Mouse (Mus musculus): ENCODE data around the gene Slc18b1. TPM values are rescaled to one million over a fixed set of nuclear protein-coding genes. Genes with fewer than 3 reads are reported as not detected.

Gene Slc18b1
- total RNA-seq, 2 experiments from 2014 or later: not detected

DNA sequence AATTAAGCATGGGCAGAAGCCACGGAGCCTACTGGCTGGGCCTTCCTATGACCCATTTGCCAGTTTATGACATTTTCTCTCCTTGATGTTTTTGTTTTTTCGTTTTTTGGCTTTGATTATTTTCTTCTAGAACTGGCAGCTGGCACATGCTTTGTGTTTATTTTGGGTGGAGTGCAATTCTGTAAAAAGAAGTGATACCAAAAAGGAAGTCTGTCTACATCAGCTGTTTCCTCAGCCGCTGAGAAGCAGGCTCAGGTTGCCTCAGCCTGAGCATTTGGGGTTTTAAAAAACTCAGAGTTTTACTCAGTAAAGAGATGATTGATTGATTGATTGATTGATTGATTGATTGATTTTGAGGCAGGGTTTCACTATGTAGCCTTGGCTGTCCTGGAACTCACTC lies 6.1 kb downstream of the Slc18b1 start:
- ATAC-seq (replicated peaks; ENCODE audit: low FRiP score, poor library complexity, severe bottlenecking): no peak

GRCm38 (mm10) chr10:23804665-23805064 lies 7.9 kb downstream of the Slc18b1 start:
- no peak for ATAC-seq (replicated peaks; ENCODE audit: low FRiP score, poor library complexity, severe bottlenecking)

DNA sequence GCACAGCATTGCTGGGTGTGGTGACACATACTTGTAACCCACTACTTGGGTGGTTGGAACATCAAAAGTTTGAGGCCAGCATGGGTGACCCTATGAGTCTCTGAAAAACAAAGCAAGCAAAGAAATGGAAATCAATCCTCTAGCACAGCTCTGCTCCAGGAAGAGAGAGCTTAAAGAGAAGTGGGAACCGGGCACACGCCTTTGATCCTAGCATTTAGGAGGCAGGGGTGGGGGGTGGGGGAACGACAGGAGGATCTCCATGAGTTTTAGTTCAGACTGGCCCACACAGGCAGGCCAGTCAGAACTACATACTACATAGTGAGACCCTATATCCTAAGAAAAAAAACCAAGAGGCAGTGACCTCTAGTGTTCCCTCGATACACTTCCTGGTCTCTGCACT lies 9.4 kb downstream of the Slc18b1 start:
- no peak for ATAC-seq (replicated peaks; ENCODE audit: low FRiP score, poor library complexity, severe bottlenecking)

- peak; percentile 79 for ATAC-seq (replicated peaks; ENCODE audit: low FRiP score, poor library complexity, severe bottlenecking)
Measured at GRCm38 (mm10) chr10:23811635-23812437, 15.1 kb downstream of the Slc18b1 start.

GRCm38 (mm10) chr10:23812438-23812759 lies 15.6 kb downstream of the Slc18b1 start:
- no peak for ATAC-seq (replicated peaks; ENCODE audit: low FRiP score, poor library complexity, severe bottlenecking)

GRCm38 (mm10) chr10:23812852-23813766 lies 16.3 kb downstream of the Slc18b1 start:
- ATAC-seq (replicated peaks; ENCODE audit: low FRiP score, poor library complexity, severe bottlenecking): no peak

- no peak; the same call in 1 of the 2 replicates for ATAC-seq (replicated peaks; ENCODE audit: low FRiP score, poor library complexity, severe bottlenecking)
Measured at GRCm38 (mm10) chr10:23815168-23815567, 18.4 kb downstream of the Slc18b1 start.

GRCm38 (mm10) chr10:23816241-23816640 lies 19.5 kb downstream of the Slc18b1 start:
- no peak for ATAC-seq (replicated peaks; ENCODE audit: low FRiP score, poor library complexity, severe bottlenecking)

DNA sequence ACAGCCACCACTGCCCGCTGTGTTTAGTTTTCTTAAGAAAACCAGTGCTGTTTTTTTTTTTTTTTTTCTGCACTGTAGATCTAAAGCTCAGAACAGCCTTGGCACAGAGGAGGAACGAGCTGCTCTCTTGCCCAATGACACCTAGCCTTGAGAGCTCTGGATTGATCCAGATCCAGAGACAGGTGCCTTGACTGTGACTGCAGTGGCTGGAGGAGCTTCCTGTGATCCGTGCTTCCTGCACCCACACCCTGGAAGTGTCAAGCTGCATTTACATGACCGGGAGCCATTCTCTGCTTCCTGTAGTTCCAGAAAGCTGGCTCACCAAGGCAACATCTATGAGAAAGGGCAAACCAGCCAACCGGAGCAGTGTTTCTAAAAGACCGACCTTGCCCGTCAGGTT lies 29.7 kb downstream of the Slc18b1 start:
- no peak for ATAC-seq (replicated peaks; ENCODE audit: low FRiP score, poor library complexity, severe bottlenecking)

- no peak for ATAC-seq (replicated peaks; ENCODE audit: low FRiP score, poor library complexity, severe bottlenecking)
Measured at GRCm38 (mm10) chr10:23836003-23836964, 39.5 kb downstream of the Slc18b1 start.

DNA sequence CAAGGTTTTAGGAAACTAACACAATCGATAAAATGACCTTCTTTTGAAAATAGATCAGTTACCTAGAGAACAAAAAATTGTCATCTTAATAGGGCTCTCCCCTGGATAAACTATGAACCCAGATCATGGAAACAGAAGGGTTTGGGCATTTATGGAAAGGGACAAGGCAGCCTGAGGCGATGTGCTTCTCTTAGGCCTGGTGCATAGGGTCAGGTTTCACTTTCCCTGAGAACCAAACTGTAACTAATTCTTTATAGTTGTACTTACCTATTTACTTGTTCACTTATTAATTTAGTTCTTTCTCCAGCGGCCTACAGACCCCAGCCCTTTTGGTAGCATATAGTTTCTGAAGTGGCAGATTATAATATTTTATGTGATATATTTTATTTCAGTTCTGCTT lies 40.3 kb downstream of the Slc18b1 start:
- ATAC-seq (replicated peaks; ENCODE audit: low FRiP score, poor library complexity, severe bottlenecking): no peak

- no peak for ATAC-seq (replicated peaks; ENCODE audit: low FRiP score, poor library complexity, severe bottlenecking)
Measured at GRCm38 (mm10) chr10:23838910-23839309, 42.1 kb downstream of the Slc18b1 start.

DNA sequence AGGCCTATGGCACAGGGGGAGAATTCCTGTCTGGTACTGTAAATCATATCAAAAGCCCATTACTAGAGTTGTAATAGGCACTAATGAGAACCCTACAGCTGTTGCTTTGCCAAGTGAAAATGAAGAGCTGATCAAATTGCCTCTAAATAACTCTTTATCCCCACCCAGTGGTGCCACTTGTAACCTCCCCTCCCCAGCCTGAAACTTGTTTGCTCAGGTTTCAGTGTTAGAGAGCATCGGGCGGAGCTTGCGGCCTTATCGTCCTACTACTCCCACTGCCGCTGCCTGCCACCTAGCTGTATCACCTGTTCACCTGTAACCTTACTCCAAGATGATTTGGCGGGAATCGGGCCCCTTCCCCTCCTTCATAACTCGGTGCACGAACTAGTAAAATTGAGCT lies 42.6 kb downstream of the Slc18b1 start:
- no peak for ATAC-seq (replicated peaks; ENCODE audit: low FRiP score, poor library complexity, severe bottlenecking)

- no peak for ATAC-seq (replicated peaks; ENCODE audit: low FRiP score, poor library complexity, severe bottlenecking)
Measured at GRCm38 (mm10) chr10:23840496-23840895, 43.7 kb downstream of the Slc18b1 start.

DNA sequence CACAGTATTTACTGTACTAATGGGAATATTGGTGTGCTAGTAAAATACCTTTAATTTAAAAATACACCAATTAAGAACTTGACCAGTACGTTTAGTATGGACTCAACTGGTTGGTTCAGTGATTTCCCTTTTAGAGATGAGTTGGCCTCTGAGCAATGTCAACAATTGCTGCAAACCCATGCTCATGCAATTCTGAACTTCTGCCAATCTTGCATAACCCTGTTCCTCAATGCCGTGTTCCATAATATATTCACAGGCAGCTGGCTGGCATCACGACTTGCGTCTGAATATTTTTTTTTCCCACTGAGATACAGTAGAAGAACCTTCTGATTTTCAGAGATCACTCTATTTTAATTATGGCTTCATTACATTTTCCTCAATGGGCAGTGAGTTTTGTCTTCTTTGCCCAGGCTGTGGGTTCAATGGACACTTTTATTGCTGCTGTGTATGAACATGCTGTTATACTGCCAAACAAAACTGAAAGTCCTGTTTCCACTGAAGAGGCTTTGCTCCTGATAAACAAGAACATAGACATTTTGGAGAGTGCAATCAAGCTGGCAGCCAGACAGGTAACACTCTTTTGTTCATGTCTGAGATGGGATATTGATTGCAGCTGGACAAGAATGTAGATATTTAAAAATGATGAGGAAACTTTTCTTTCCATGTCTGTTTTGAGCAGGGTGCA lies 54.6 kb downstream of the Slc18b1 start, which contains the start of gene Vnn3:
Gene Vnn3 (plus strand): TSS at position 235 of the 685 bp plus-strand sequence.
- ATAC-seq (replicated peaks; ENCODE audit: low FRiP score, poor library complexity, severe bottlenecking): no peak

GRCm38 (mm10) chr10:23852096-23852495 lies 55.3 kb downstream of the Slc18b1 start:
- no peak for ATAC-seq (replicated peaks; ENCODE audit: low FRiP score, poor library complexity, severe bottlenecking)

DNA sequence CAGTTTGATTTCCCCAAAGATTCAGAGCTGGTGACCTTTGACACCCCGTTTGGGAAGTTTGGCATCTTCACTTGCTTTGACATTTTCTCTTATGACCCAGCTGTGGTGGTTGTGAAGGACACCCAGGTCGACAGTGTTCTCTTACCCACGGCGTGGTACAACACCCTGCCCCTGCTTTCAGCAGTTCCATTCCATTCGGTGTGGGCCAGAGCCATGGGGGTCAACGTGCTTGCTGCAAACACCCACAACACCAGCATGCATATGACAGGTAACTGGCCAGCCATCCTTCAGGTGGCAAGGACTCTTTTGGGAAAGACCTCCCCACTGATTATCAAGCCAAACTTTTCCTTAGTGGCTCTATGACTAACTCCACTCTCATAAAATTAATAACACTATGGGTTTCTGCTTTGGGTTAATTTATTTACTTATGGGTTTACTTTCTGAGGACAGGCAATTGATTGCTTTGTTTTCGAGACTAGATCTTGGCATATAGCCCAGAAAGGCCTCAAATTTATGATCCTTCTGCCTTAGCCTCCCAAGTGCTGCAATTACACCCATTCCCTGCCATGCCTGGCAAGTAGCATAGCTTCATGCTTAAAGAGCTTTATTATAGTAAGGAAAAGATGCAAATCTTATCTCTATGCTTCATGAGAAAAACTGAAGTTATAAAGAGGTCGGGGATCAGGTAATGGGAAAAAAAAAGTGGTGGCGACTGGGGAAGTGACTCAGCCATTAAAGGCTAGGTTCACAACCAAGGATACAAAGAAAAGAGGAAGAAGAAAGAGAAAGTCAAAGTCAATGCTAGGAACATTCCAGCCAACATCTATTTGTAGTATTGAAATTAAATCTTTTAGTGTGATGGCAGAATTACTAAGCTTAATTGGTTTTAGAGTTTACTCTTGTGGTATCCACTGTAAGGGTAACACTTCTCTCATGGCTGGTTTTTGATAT lies 67.9 kb downstream of the Slc18b1 start:
- ATAC-seq (replicated peaks; ENCODE audit: low FRiP score, poor library complexity, severe bottlenecking): no peak
